Comparison of ENCODE assay signal across 16 mouse cellular contexts in genomic region chr5:111522586-111522985, GRCm38 (mm10).
DNase-seq lines count a peak whose midpoint lies in the region; ATAC-seq lines count a peak whose summit lies in the region.
"Had no signal": no experiment of that assay in that cellular context is flagged by ENCODE, and none has a peak within 500 bp of the region (broad histone marks: within the 10 kb centered on the region; RNA-seq: fewer than 3 reads in every experiment).

No protein-coding gene starts in this region.

- no peak overlapping the region for H3K9ac ChIP-seq in heart, embryonic 11.5 days (ENCODE audit: low read depth, low read length)
- no peak overlapping the region for H3K9ac ChIP-seq in midbrain, embryonic 15.5 days
- H3K9ac ChIP-seq: hindbrain, embryonic 13.5 days; liver, embryonic 14.5 days; midbrain, embryonic 13.5 days had no signal

- peaks cover 33% of the 10 kb centered on the region for H3K4me1 ChIP-seq in heart, embryonic 10.5 days
- peaks cover 21% of the 10 kb centered on the region for H3K4me1 ChIP-seq in heart, embryonic 11.5 days (ENCODE audit: control insufficient read depth, insufficient read depth, low read length)
- H3K4me1 ChIP-seq in midbrain, embryonic 10.5 days: peaks cover 47% of the 10 kb centered on the region
- peaks cover 14% of the 10 kb centered on the region for H3K4me1 ChIP-seq in midbrain, embryonic 15.5 days

- no peak overlapping the region for H3K4me3 ChIP-seq in heart, embryonic 10.5 days
- no peak overlapping the region for H3K4me3 ChIP-seq in heart, embryonic 11.5 days (ENCODE audit: low read depth, low read length)
- no peak overlapping the region for H3K4me3 ChIP-seq in midbrain, embryonic 10.5 days
- no peak overlapping the region for H3K4me3 ChIP-seq in midbrain, embryonic 15.5 days
- H3K4me3 ChIP-seq: heart, adult 2 months; hindbrain, embryonic 13.5 days; midbrain, embryonic 13.5 days had no signal

- H3K4me2 ChIP-seq in heart, embryonic 11.5 days: no peak overlapping the region
- H3K4me2 ChIP-seq in midbrain, embryonic 15.5 days: no peak overlapping the region
- H3K4me2 ChIP-seq: hindbrain, embryonic 13.5 days; midbrain, embryonic 13.5 days had no signal

- intact Hi-C loops in gastrocnemius, postnatal 14 days (cut with DNase I; ENCODE audit: low total_unique reads): no loop called here
- intact Hi-C loops in left cerebral cortex, postnatal 10 days (cut with DNase I): no loop called here

- no peak for DNase-seq in heart, embryonic 10.5 days (ENCODE audit: low spot score)
- DNase-seq in midbrain, embryonic 10.5 days (ENCODE audit: low spot score): no peak
- DNase-seq in gastrocnemius, postnatal 14 days: peak; percentile 81
- peak; percentile 97 for DNase-seq in skeletal muscle tissue, adult 2 months (ENCODE audit: low read depth, low spot score)
- DNase-seq in left cerebral cortex, postnatal 10 days (ENCODE audit: extremely low spot score in 1 of 2, low spot score in 2 of 2): no peak
- no peak for DNase-seq in right cerebral cortex, postnatal 4 days
- DNase-seq: adrenal gland, postnatal 25 days; cerebellum, postnatal 36 days; heart, adult 2 months; spleen, adult 18-20 months had no signal

- peaks cover 31% of the 10 kb centered on the region for H3K27me3 ChIP-seq in heart, embryonic 10.5 days (ENCODE audit: insufficient read depth, poor library complexity, severe bottlenecking)
- peaks cover 13% of the 10 kb centered on the region for H3K27me3 ChIP-seq in heart, embryonic 11.5 days (ENCODE audit: control insufficient read depth, insufficient read depth, low read length)
- H3K27me3 ChIP-seq in midbrain, embryonic 10.5 days (ENCODE audit: low read depth, poor library complexity, severe bottlenecking): peaks cover 19% of the 10 kb centered on the region
- H3K27me3 ChIP-seq in midbrain, embryonic 15.5 days (replicated peaks): no peaks in the 10 kb centered on the region
- H3K27me3 ChIP-seq: midbrain, embryonic 13.5 days had no signal

- 38% methylated on average over 7 of the region's 7 CpGs for WGBS in heart, embryonic 10.5 days
- WGBS in heart, embryonic 11.5 days (ENCODE audit: insufficient replicate concordance): 35% methylated on average over 7 of the region's 7 CpGs
- 63% methylated on average over 7 of the region's 7 CpGs for WGBS in midbrain, embryonic 10.5 days
- 61% methylated on average over 7 of the region's 7 CpGs for WGBS in midbrain, embryonic 15.5 days

- H3K9me3 ChIP-seq in heart, embryonic 10.5 days: no peaks in the 10 kb centered on the region
- H3K9me3 ChIP-seq in heart, embryonic 11.5 days (replicated peaks; ENCODE audit: control insufficient read depth, low read length): no peaks in the 10 kb centered on the region
- H3K9me3 ChIP-seq in midbrain, embryonic 10.5 days (replicated peaks): no peaks in the 10 kb centered on the region
- no peaks in the 10 kb centered on the region for H3K9me3 ChIP-seq in midbrain, embryonic 15.5 days
- H3K9me3 ChIP-seq: hindbrain, embryonic 13.5 days; midbrain, embryonic 13.5 days had no signal

- H3K27ac ChIP-seq in heart, embryonic 10.5 days: peak overlapping the region; percentile 57
- no peak overlapping the region for H3K27ac ChIP-seq in heart, embryonic 11.5 days (ENCODE audit: low read depth, low read length)
- peak overlapping the region; percentile 61 for H3K27ac ChIP-seq in midbrain, embryonic 10.5 days (replicated peaks)
- no peak overlapping the region for H3K27ac ChIP-seq in midbrain, embryonic 15.5 days
- H3K27ac ChIP-seq: heart, adult 2 months; hindbrain, embryonic 13.5 days; liver, embryonic 14.5 days; midbrain, embryonic 13.5 days had no signal

- no peak for ATAC-seq in heart, embryonic 11.5 days (replicated peaks; ENCODE audit: insufficient number of reproducible peaks, low FRiP score, low TSS enrichment)
- ATAC-seq in midbrain, embryonic 15.5 days (replicated peaks): no peak
- ATAC-seq: intestine, postnatal 0 days; midbrain, embryonic 13.5 days had no signal

- no peaks in the 10 kb centered on the region for H3K36me3 ChIP-seq in heart, embryonic 10.5 days
- no peaks in the 10 kb centered on the region for H3K36me3 ChIP-seq in heart, embryonic 11.5 days (ENCODE audit: control insufficient read depth, insufficient read depth, low read length)
- no peaks in the 10 kb centered on the region for H3K36me3 ChIP-seq in midbrain, embryonic 10.5 days
- no peaks in the 10 kb centered on the region for H3K36me3 ChIP-seq in midbrain, embryonic 15.5 days (replicated peaks)
- H3K36me3 ChIP-seq: hindbrain, embryonic 13.5 days; midbrain, embryonic 13.5 days had no signal

Comparison
In these comparisons a context has a peak if more than half of its experiments do, and no peak if none do; other contexts are left out.
1. H3K27ac ChIP-seq: peak in heart, embryonic 10.5 days (single experiment) and midbrain, embryonic 10.5 days (single experiment); none in heart, embryonic 11.5 days (single experiment) and midbrain, embryonic 15.5 days (single experiment).
2. DNase-seq: peak in gastrocnemius, postnatal 14 days (single experiment) and skeletal muscle tissue, adult 2 months (single experiment); none in heart, embryonic 10.5 days (single experiment), midbrain, embryonic 10.5 days (single experiment), left cerebral cortex, postnatal 10 days (0 of 2) and right cerebral cortex, postnatal 4 days (single experiment).